Mouse (Mus musculus) stomach, postnatal 0 days (tissue): Measurements from ENCODE around the gene Rps21.

Experiments
- CTCF ChIP-seq: IDR thresholded peaks from 2 replicates; pipeline ENCODE4 v1.5.1; 2016; ENCODE audit warnings: antibody characterized with exemption, low read depth, mild to moderate bottlenecking, moderate library complexity
- EP300 ChIP-seq: optimal IDR thresholded peaks from 2 replicates; pipeline ENCODE3; 2016; ENCODE audit warnings: antibody characterized with exemption

DNA sequence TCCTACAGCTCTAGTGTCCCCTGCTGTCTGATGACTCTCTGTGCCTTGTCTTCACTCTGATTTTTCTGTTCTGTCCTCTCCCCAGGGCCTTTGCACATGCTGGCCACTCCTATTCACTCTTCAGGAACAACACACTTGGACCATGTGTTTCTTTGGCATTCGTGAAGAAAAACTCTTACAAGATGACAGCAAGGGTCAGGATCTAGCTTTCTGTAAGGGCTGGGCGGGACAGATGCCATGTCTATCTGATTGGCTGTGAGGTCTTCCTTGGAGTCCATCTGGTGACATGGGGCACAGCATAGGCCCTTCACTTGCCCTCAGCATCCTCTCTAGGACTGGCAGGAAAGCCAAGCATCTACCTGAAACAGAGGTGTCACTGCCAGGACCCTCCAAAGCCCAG lies 48.8 kb downstream of the Rps21 start:
- TF ChIP-seq CTCF (no peak), EP300 (no peak)
